ENCODE assay signal across 12 mouse cellular contexts in genomic region chr5:67844070-67844469, GRCm38 (mm10). TPM values are rescaled to one million over a fixed set of nuclear protein-coding genes. Genes with fewer than 3 reads are reported as not detected.
A peak's percentile ranks its signal among the peaks of the same experiment; 100 is the strongest.
DNase-seq lines count a peak whose midpoint lies in the region; ATAC-seq and TF ChIP-seq lines count a peak whose summit lies in the region.
"Had no signal": no experiment of that assay in that cellular context is flagged by ENCODE, and none has a peak within 500 bp of the region (broad histone marks: within the 10 kb centered on the region; RNA-seq: fewer than 3 reads in every experiment).

No protein-coding gene starts in this region.

- no peak for ATAC-seq in forebrain, embryonic 14.5 days
- no peak for ATAC-seq in intestine, embryonic 16.5 days
- ATAC-seq in midbrain, embryonic 16.5 days = no peak

- DNase-seq in forebrain, embryonic 14.5 days (ENCODE audit: low spot score) = no peak
- DNase-seq in forebrain, embryonic 10.5 days (ENCODE audit: extremely low spot score, low spot score) = no peak
- no peak for DNase-seq in lung, adult 2 months
- DNase-seq in lung, postnatal 25 days (ENCODE audit: low spot score) = no peak
- DNase-seq in left cerebral cortex, postnatal 14 days (ENCODE audit: low spot score in 2 of 2) = no peak
- DNase-seq in frontal cortex, adult 2 months (ENCODE audit: extremely low spot score in 1 of 2, low spot score in 1 of 2) = no peak
- DNase-seq: adrenal gland, postnatal 14 days; kidney, adult 9 months; spleen, adult 18-20 months had no signal

- peaks cover 32% of the 10 kb centered on the region for H3K4me1 ChIP-seq in forebrain, embryonic 14.5 days (ENCODE audit: control insufficient read depth, insufficient read depth, low read length)
- peaks cover 61% of the 10 kb centered on the region for H3K4me1 ChIP-seq in forebrain, embryonic 10.5 days
- H3K4me1 ChIP-seq in lung, adult 2 months (ENCODE audit: control insufficient read depth, insufficient read depth, low read length) = no peaks in the 10 kb centered on the region; the same call in none of the 2 replicates
- peaks cover 23% of the 10 kb centered on the region for H3K4me1 ChIP-seq in intestine, embryonic 16.5 days (ENCODE audit: control insufficient read depth, insufficient read depth, low read length)
- H3K4me1 ChIP-seq in midbrain, embryonic 16.5 days (ENCODE audit: control insufficient read depth, insufficient read depth, low read length) = peaks cover 44% of the 10 kb centered on the region

- TF ChIP-seq POLR2A in lung, adult 2 months (IDR thresholded peaks at IDR 0.05; ENCODE audit: borderline replicate concordance, extremely low read depth, low read depth, low read length) = no peak

- H3K9ac ChIP-seq in forebrain, embryonic 14.5 days (ENCODE audit: low read length) = no peak overlapping the region
- no peak overlapping the region for H3K9ac ChIP-seq in intestine, embryonic 16.5 days (ENCODE audit: low read depth, low read length)
- no peak overlapping the region for H3K9ac ChIP-seq in midbrain, embryonic 16.5 days (ENCODE audit: low read depth, low read length)
- H3K9ac ChIP-seq: limb, embryonic 12.5 days had no signal

- H3K36me3 ChIP-seq in forebrain, embryonic 14.5 days (ENCODE audit: control insufficient read depth, insufficient read depth, low read length) = no peaks in the 10 kb centered on the region
- no peaks in the 10 kb centered on the region for H3K36me3 ChIP-seq in forebrain, embryonic 10.5 days (replicated peaks)
- no peaks in the 10 kb centered on the region for H3K36me3 ChIP-seq in intestine, embryonic 16.5 days (ENCODE audit: control insufficient read depth, insufficient read depth, low read length)
- H3K36me3 ChIP-seq in midbrain, embryonic 16.5 days (ENCODE audit: control insufficient read depth, insufficient read depth, low read length) = no peaks in the 10 kb centered on the region
- H3K36me3 ChIP-seq: limb, embryonic 12.5 days had no signal

- 73% methylated on average over 4 of the region's 4 CpGs for WGBS in forebrain, embryonic 14.5 days
- WGBS in forebrain, embryonic 10.5 days = 82% methylated on average over 4 of the region's 4 CpGs
- 38% methylated on average over 4 of the region's 4 CpGs for WGBS in lung, adult 2 months
- 51% methylated on average over 4 of the region's 4 CpGs for WGBS in intestine, embryonic 16.5 days
- 81% methylated on average over 4 of the region's 4 CpGs for WGBS in midbrain, embryonic 16.5 days

- 0 out of 2 replicates have a peak overlapping the region, but pooled peaks have one; percentile 9 for H3K4me2 ChIP-seq in forebrain, embryonic 14.5 days (ENCODE audit: low read length)
- no peak overlapping the region for H3K4me2 ChIP-seq in intestine, embryonic 16.5 days (ENCODE audit: low read depth, low read length)
- H3K4me2 ChIP-seq in midbrain, embryonic 16.5 days (ENCODE audit: low read length) = peak overlapping the region; percentile 89
- H3K4me2 ChIP-seq: limb, embryonic 12.5 days had no signal

- H3K9me3 ChIP-seq in forebrain, embryonic 14.5 days (replicated peaks; ENCODE audit: control insufficient read depth, low read length) = no peaks in the 10 kb centered on the region
- H3K9me3 ChIP-seq in forebrain, embryonic 10.5 days = no peaks in the 10 kb centered on the region
- H3K9me3 ChIP-seq in intestine, embryonic 16.5 days (ENCODE audit: control insufficient read depth, low read length) = no peaks in the 10 kb centered on the region
- H3K9me3 ChIP-seq in midbrain, embryonic 16.5 days (replicated peaks; ENCODE audit: control insufficient read depth, low read length, poor library complexity, severe bottlenecking) = no peaks in the 10 kb centered on the region
- H3K9me3 ChIP-seq: limb, embryonic 12.5 days had no signal

- H3K27ac ChIP-seq in forebrain, embryonic 14.5 days (ENCODE audit: low read depth, low read length) = no peak overlapping the region
- H3K27ac ChIP-seq in forebrain, embryonic 10.5 days = no peak overlapping the region
- peak overlapping the region; percentile 17; the same call in 1 of the 2 replicates for H3K27ac ChIP-seq in intestine, embryonic 16.5 days (ENCODE audit: low read length)
- no peak overlapping the region for H3K27ac ChIP-seq in midbrain, embryonic 16.5 days (ENCODE audit: low read length)
- H3K27ac ChIP-seq: limb, embryonic 12.5 days had no signal

- intact Hi-C loops in left cerebral cortex, postnatal 14 days (cut with DNase I) = loop anchor here (10.0 kb wide), 1 partner anchor 271 kb away; no protein-coding TSS in a partner anchor

- no peaks in the 10 kb centered on the region for H3K27me3 ChIP-seq in forebrain, embryonic 14.5 days (replicated peaks; ENCODE audit: control insufficient read depth, insufficient read depth, low read length)
- H3K27me3 ChIP-seq in forebrain, embryonic 10.5 days (ENCODE audit: poor library complexity, severe bottlenecking) = no peaks in the 10 kb centered on the region
- H3K27me3 ChIP-seq in intestine, embryonic 16.5 days (replicated peaks; ENCODE audit: control insufficient read depth, insufficient read depth, low read length) = no peaks in the 10 kb centered on the region
- H3K27me3 ChIP-seq in midbrain, embryonic 16.5 days (ENCODE audit: control insufficient read depth, insufficient read depth, low read depth, low read length) = no peaks in the 10 kb centered on the region

- H3K4me3 ChIP-seq in forebrain, embryonic 14.5 days (ENCODE audit: low read depth, low read length) = no peak overlapping the region
- H3K4me3 ChIP-seq in forebrain, embryonic 10.5 days = no peak overlapping the region
- H3K4me3 ChIP-seq in lung, adult 2 months (replicated peaks; ENCODE audit: extremely low read depth, low read depth, low read length) = peak overlapping the region; percentile 31
- H3K4me3 ChIP-seq in intestine, embryonic 16.5 days (ENCODE audit: low read length) = no peak overlapping the region
- no peak overlapping the region for H3K4me3 ChIP-seq in midbrain, embryonic 16.5 days (ENCODE audit: low read depth, low read length)
- H3K4me3 ChIP-seq: limb, embryonic 12.5 days had no signal

- TF ChIP-seq CTCF in lung, adult 2 months (IDR thresholded peaks at IDR 0.05; ENCODE audit: insufficient read depth, low read length) = no peak

RNA-seq across cellular contexts. Expression of gene Atp8a1, which starts 3.2 kb away (rescaled TPM):
- 24.2 and 30.2 TPM in 2 replicates for polyA plus RNA-seq in forebrain, embryonic 14.5 days (2014; fragmentation: Nextera tagmentation; extraction: Ambion mirVana)
- 11.6 and 15.1 TPM in 2 replicates for polyA plus RNA-seq in forebrain, embryonic 10.5 days (2016; fragmentation: Nextera tagmentation; extraction: Ambion mirVana)
- 75.7 and 171 TPM in 2 replicates for polyA plus RNA-seq in lung, adult 2 months (2012; rRNA removed)
- polyA plus RNA-seq in intestine, embryonic 16.5 days (2015; fragmentation: Nextera tagmentation; extraction: Ambion mirVana) = 13.1 and 16.7 TPM in 2 replicates
- 51.9 and 53.6 TPM in 2 replicates for polyA plus RNA-seq in midbrain, embryonic 16.5 days (2015; fragmentation: Nextera tagmentation; extraction: Ambion mirVana)
- total RNA-seq in left cerebral cortex, postnatal 14 days (2021) = 100 to 1,000 TPM; 158 to 162 TPM
- polyA plus RNA-seq in frontal cortex, adult 2 months (2012; rRNA removed) = 56.3 and 66.2 TPM in 2 replicates
